Mouse (Mus musculus) heart, embryonic 11.5 days (tissue): ENCODE measurements around the gene Hbp1. TPM values are rescaled to one million over a fixed set of nuclear protein-coding genes. Genes with fewer than 3 reads are reported as not detected.

Experiments used
- ATAC-seq: fragments of 200-750 bp; cut with Nextera tagmentation; replicated peaks from 2 replicates; pipeline ENCODE4 v1.8.0; 2017; ENCODE audit warnings: moderate library complexity; ENCODE audit not compliant: insufficient number of reproducible peaks, low FRiP score, low TSS enrichment
- H3K27ac ChIP-seq: fragments of 300-500 bp; sonication (generic); 2 replicates; pipeline ENCODE4 v1.5.1; 2014; ENCODE audit warnings: mild to moderate bottlenecking, low read depth, low read length
- H3K27me3 ChIP-seq: fragments of 300-500 bp; sonication (generic); 2 replicates; pipeline ENCODE4 v1.6.1; 2014; ENCODE audit warnings: mild to moderate bottlenecking, low read length, mixed read lengths; ENCODE audit not compliant: control insufficient read depth, insufficient read depth
- H3K36me3 ChIP-seq: fragments of 300-500 bp; sonication (generic); 2 replicates; pipeline ENCODE4 v1.6.1; 2014; ENCODE audit warnings: mild to moderate bottlenecking, low read length, moderate library complexity, mixed read lengths; ENCODE audit not compliant: control insufficient read depth, insufficient read depth
- H3K4me1 ChIP-seq: fragments of 300-500 bp; sonication (generic); 2 replicates; pipeline ENCODE4 v1.6.1; 2014; ENCODE audit warnings: low read length; ENCODE audit not compliant: control insufficient read depth, insufficient read depth
- H3K4me2 ChIP-seq: fragments of 300-500 bp; sonication (generic); 2 replicates; pipeline ENCODE4 v1.6.1; 2014; ENCODE audit warnings: mild to moderate bottlenecking, moderate library complexity
- H3K4me3 ChIP-seq: fragments of 300-500 bp; sonication (generic); 2 replicates; pipeline ENCODE4 v1.5.1; 2014; ENCODE audit warnings: low read depth, low read length
- H3K9ac ChIP-seq: fragments of 300-500 bp; sonication (generic); 2 replicates; pipeline ENCODE4 v1.6.1; 2014; ENCODE audit warnings: mild to moderate bottlenecking, low read depth, low read length, moderate library complexity
- H3K9me3 ChIP-seq: fragments of 300-500 bp; sonication (generic); replicated peaks from 2 replicates; pipeline ENCODE4 v1.6.1; 2016; ENCODE audit warnings: low read length; ENCODE audit not compliant: control insufficient read depth
- WGBS: fragments of 180-500 bp; shearing (Covaris S2); extraction: QIAGEN DNeasy Blood & Tissue Kit; methylation state at CpG from one replicate; pipeline ENCODE4 v1.1.7; 2014; ENCODE audit not compliant: insufficient replicate concordance; 5-methylcytosine and 5-hydroxymethylcytosine counted together
- polyA plus RNA-seq: library from polyadenylated mRNA; unstranded; fragments of >200 nt; fragmentation: Nextera tagmentation; extraction: Ambion mirVana; gene quantifications from 2 replicates; pipeline ENCODE4 v1.2.1, GENCODE M21; 2014

The Hbp1 gene
- polyA plus RNA-seq, 1 experiment from 2014 or later = 85.3 TPM

GRCm38 (mm10) chr12:31947476-31947875, 2.9 kb downstream of the Hbp1 start:
- Histone ChIP-seq H3K27me3 (no peaks in the 10 kb centered on the region), H3K9ac (no peak overlapping the region), H3K36me3 (0 out of 2 replicates have a peak, but pooled peaks cover 6% of the 10 kb centered on the region), H3K4me2 (no peak overlapping the region), H3K4me1 (peaks cover 8% of the 10 kb centered on the region; the same call in 1 of the 2 replicates), H3K9me3 (no peaks in the 10 kb centered on the region), H3K27ac (no peak overlapping the region), H3K4me3 (no peak overlapping the region)
- ATAC-seq = no peak
- WGBS = 93% methylated on average over 5 of the region's 5 CpGs

- Histone ChIP-seq H3K4me2 (no peak overlapping the region), H3K27ac (no peak overlapping the region), H3K9me3 (no peaks in the 10 kb centered on the region), H3K4me1 (peaks cover 8% of the 10 kb centered on the region; the same call in 1 of the 2 replicates), H3K27me3 (no peaks in the 10 kb centered on the region), H3K4me3 (no peak overlapping the region), H3K9ac (no peak overlapping the region), H3K36me3 (peaks cover 8% of the 10 kb centered on the region)
- ATAC-seq = no peak
- 88% methylated on average over 2 of the region's 2 CpGs for WGBS
Observed at GRCm38 (mm10) chr12:31944405-31944804, 5.9 kb downstream of the Hbp1 start.

- 62% methylated on average over 4 of the region's 4 CpGs for WGBS
Observed at GRCm38 (mm10) chr12:31943020-31943654, 7.2 kb downstream of the Hbp1 start.

GRCm38 (mm10) chr12:31939026-31939425, 11.3 kb downstream of the Hbp1 start:
- ATAC-seq = no peak
- H3K9ac ChIP-seq = no peak overlapping the region
- peaks cover 4% of the 10 kb centered on the region; the same call in 1 of the 2 replicates for H3K4me1 ChIP-seq
- H3K27ac ChIP-seq = no peak overlapping the region
- no peak overlapping the region for H3K4me2 ChIP-seq
- no peaks in the 10 kb centered on the region for H3K27me3 ChIP-seq
- H3K36me3 ChIP-seq = peaks cover 29% of the 10 kb centered on the region
- no peaks in the 10 kb centered on the region for H3K9me3 ChIP-seq
- no peak overlapping the region for H3K4me3 ChIP-seq

More at GRCm38 (mm10) chr12:31943020-31943654, 7.2 kb downstream of the Hbp1 start:
- no peaks in the 10 kb centered on the region for H3K27me3 ChIP-seq
- peaks cover 8% of the 10 kb centered on the region; the same call in 1 of the 2 replicates for H3K4me1 ChIP-seq
- H3K36me3 ChIP-seq = peaks cover 17% of the 10 kb centered on the region
- H3K4me3 ChIP-seq = no peak overlapping the region
- no peak overlapping the region for H3K9ac ChIP-seq
- H3K4me2 ChIP-seq = no peak overlapping the region
- ATAC-seq = no peak
- no peak overlapping the region for H3K27ac ChIP-seq
- H3K9me3 ChIP-seq = no peaks in the 10 kb centered on the region

- H3K4me2 ChIP-seq = no peak overlapping the region
- H3K9me3 ChIP-seq = no peaks in the 10 kb centered on the region
- ATAC-seq = no peak
- no peak overlapping the region for H3K4me3 ChIP-seq
- 88% methylated on average over 4 of the region's 4 CpGs for WGBS
- peaks cover 2% of the 10 kb centered on the region; the same call in 1 of the 2 replicates for H3K4me1 ChIP-seq
- H3K27ac ChIP-seq = no peak overlapping the region
- H3K36me3 ChIP-seq = peaks cover 25% of the 10 kb centered on the region
- H3K27me3 ChIP-seq = no peaks in the 10 kb centered on the region
- no peak overlapping the region for H3K9ac ChIP-seq
Observed at GRCm38 (mm10) chr12:31938391-31938997, 11.8 kb downstream of the Hbp1 start.

- Histone ChIP-seq H3K27me3 (no peaks in the 10 kb centered on the region), H3K4me3 (no peak overlapping the region), H3K36me3 (peaks cover 23% of the 10 kb centered on the region), H3K9ac (no peak overlapping the region), H3K4me2 (no peak overlapping the region), H3K27ac (no peak overlapping the region), H3K9me3 (no peaks in the 10 kb centered on the region), H3K4me1 (no peaks in the 10 kb centered on the region)
- WGBS = 85% methylated on average over 3 of the region's 3 CpGs
- no peak for ATAC-seq
Observed at GRCm38 (mm10) chr12:31937613-31938012, 12.7 kb downstream of the Hbp1 start.

- Histone ChIP-seq H3K4me3 (no peak overlapping the region), H3K9ac (no peak overlapping the region), H3K36me3 (peaks cover 26% of the 10 kb centered on the region), H3K27me3 (no peaks in the 10 kb centered on the region), H3K4me2 (no peak overlapping the region), H3K9me3 (no peaks in the 10 kb centered on the region), H3K4me1 (no peaks in the 10 kb centered on the region), H3K27ac (no peak overlapping the region)
- WGBS = 46% methylated on average over 6 of the region's 6 CpGs
- ATAC-seq = no peak
Observed at GRCm38 (mm10) chr12:31936657-31937300, 13.6 kb downstream of the Hbp1 start.

- no peaks in the 10 kb centered on the region for H3K9me3 ChIP-seq
- no peak overlapping the region for H3K4me2 ChIP-seq
- no peak overlapping the region for H3K9ac ChIP-seq
- no peak overlapping the region for H3K4me3 ChIP-seq
- H3K27ac ChIP-seq = no peak overlapping the region
- 94% methylated on average over 3 of the region's 3 CpGs for whole genome bisulfite sequencing
- peaks cover 19% of the 10 kb centered on the region for H3K36me3 ChIP-seq
- H3K27me3 ChIP-seq = no peaks in the 10 kb centered on the region
- no peaks in the 10 kb centered on the region for H3K4me1 ChIP-seq
- no peak for ATAC-seq
Observed at GRCm38 (mm10) chr12:31931818-31932217, 18.5 kb downstream of the Hbp1 start.
